Mouse (Mus musculus) midbrain, embryonic 13.5 days (tissue): ENCODE results near the gene Ubap1. TPM values are rescaled to one million over a fixed set of nuclear protein-coding genes. Genes with fewer than 3 reads are reported as not detected.

ENCODE experiments used
- ATAC-seq: fragments of 200-750 bp; cut with Nextera tagmentation; 2 replicates; pipeline ENCODE4 v1.8.0; 2017; ENCODE audit warnings: mild to moderate bottlenecking, moderate TSS enrichment, moderate library complexity
- H3K27ac ChIP-seq: fragments of 300-500 bp; sonication (generic); 2 replicates; pipeline ENCODE4 v1.5.1; 2015; ENCODE audit warnings: inconsistent platforms, mild to moderate bottlenecking, moderate library complexity
- H3K27me3 ChIP-seq: fragments of 300-500 bp; sonication (generic); 2 replicates; pipeline ENCODE4 v1.6.1; 2015; ENCODE audit warnings: mild to moderate bottlenecking, inconsistent platforms
- H3K36me3 ChIP-seq: fragments of 300-500 bp; sonication (generic); 2 replicates; pipeline ENCODE4 v1.6.1; 2015; ENCODE audit warnings: mild to moderate bottlenecking, inconsistent platforms
- H3K4me1 ChIP-seq: fragments of 300-500 bp; sonication (generic); replicated peaks from 2 replicates; pipeline ENCODE4 v1.6.1; 2015; ENCODE audit warnings: inconsistent platforms
- H3K4me2 ChIP-seq: fragments of 300-500 bp; sonication (generic); replicated peaks from 2 replicates; pipeline ENCODE4 v1.6.1; 2015; ENCODE audit warnings: moderate library complexity, mild to moderate bottlenecking, inconsistent platforms
- H3K4me3 ChIP-seq: fragments of 300-500 bp; sonication (generic); replicated peaks from 2 replicates; pipeline ENCODE4 v1.5.1; 2015; ENCODE audit warnings: mild to moderate bottlenecking, inconsistent platforms
- H3K9ac ChIP-seq: fragments of 300-500 bp; sonication (generic); replicated peaks from 2 replicates; pipeline ENCODE4 v1.6.1; 2015; ENCODE audit warnings: mild to moderate bottlenecking, inconsistent platforms
- H3K9me3 ChIP-seq: fragments of 300-500 bp; sonication (generic); 2 replicates; pipeline ENCODE4 v1.6.1; 2016; ENCODE audit warnings: mild to moderate bottlenecking, inconsistent platforms
- WGBS: fragments of 180-500 bp; shearing (Covaris S2); methylation state at CpG from one replicate; pipeline ENCODE4 v1.1.7; 2015; 5-methylcytosine and 5-hydroxymethylcytosine counted together
- polyA plus RNA-seq: library from polyadenylated mRNA; unstranded; fragments of >200 nt; fragmentation: Nextera tagmentation; extraction: Ambion mirVana; gene quantifications from 2 replicates; pipeline ENCODE4 v1.2.1, GENCODE M21; 2015

Ubap1 gene
- polyA plus RNA-seq, 1 experiment from 2014 or later, result 74.5 TPM

DNA sequence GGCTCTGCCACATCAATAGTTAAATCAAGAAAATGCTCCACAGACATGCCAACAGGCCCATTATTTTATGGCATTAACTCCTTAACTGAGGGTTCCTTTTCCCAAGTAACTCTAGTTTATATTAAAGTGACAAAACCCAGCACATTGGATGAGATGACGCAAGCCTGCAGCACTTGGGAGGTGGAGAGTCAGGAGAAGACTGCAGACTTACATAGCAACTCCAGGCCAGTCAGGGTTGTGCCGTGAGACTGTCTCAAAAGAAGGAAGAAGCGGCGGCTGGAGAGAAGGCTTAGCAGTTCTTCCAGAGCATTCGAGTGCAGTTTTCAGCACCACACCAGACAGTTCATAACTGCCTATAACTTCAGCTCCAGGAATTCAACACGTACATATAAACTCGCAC is 10.6 kb downstream of the Ubap1 start:
- Histone ChIP-seq H3K27me3 (no peaks in the 10 kb centered on the region), H3K27ac (no peak overlapping the region), H3K4me2 (no peak overlapping the region), H3K4me3 (no peak overlapping the region), H3K4me1 (0 out of 2 replicates have a peak, but pooled peaks cover 4% of the 10 kb centered on the region), H3K9me3 (no peaks in the 10 kb centered on the region), H3K9ac (no peak overlapping the region), H3K36me3 (peaks cover 8% of the 10 kb centered on the region; the same call in 1 of the 2 replicates)
- WGBS, result 95% methylated on average over 7 of the region's 7 CpGs
- no peak for ATAC-seq

DNA sequence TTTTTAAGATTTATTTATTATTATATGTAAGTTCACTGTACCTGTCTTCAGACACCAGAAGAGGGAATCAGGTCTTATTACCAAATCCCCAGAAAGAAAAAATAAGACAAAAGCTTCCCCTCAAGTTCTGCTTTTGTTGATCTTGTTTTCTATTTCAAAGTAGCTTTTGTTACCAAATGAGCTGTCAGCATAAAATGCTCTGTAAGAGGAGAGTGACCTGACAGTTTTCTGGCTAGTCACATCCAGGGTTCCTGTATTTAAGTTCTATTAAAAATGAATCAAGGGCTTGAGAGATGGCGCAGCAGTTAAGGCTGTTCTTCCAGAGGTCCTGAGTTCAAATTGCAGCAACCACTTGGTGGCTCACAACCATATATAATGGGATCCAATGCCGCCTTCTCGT is 12.3 kb downstream of the Ubap1 start:
- H3K4me1 ChIP-seq, result 0 out of 2 replicates have a peak, but pooled peaks cover 4% of the 10 kb centered on the region
- 97% methylated on average over 3 of the region's 3 CpGs for WGBS
- ATAC-seq, result no peak
- H3K9me3 ChIP-seq, result no peaks in the 10 kb centered on the region
- H3K27ac ChIP-seq, result no peak overlapping the region
- H3K27me3 ChIP-seq, result no peaks in the 10 kb centered on the region
- no peak overlapping the region for H3K4me2 ChIP-seq
- no peak overlapping the region for H3K9ac ChIP-seq
- no peak overlapping the region for H3K4me3 ChIP-seq
- peaks cover 2% of the 10 kb centered on the region; the same call in 1 of the 2 replicates for H3K36me3 ChIP-seq

DNA sequence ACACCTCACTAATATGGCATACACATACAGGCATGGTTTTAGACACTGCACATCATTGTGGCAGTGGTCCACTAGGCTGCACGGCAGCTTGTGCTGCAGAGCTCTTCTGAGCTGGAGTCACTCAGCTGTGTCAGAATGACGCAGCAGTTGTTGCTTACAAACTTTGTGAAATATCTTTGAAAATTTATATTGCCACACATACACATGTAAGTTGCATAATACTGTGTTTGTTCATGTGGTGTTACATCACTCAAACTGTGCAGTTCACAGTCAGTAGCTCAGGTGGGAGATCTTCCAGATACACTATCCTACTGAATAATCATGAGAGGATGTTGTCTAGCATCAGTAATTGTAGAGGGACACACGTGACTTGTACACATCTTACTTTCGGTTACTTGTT is 19.4 kb downstream of the Ubap1 start:
- Histone ChIP-seq H3K36me3 (peaks cover 28% of the 10 kb centered on the region), H3K4me3 (no peak overlapping the region), H3K9me3 (no peaks in the 10 kb centered on the region), H3K4me1 (no peaks in the 10 kb centered on the region), H3K27me3 (no peaks in the 10 kb centered on the region), H3K9ac (no peak overlapping the region), H3K4me2 (no peak overlapping the region), H3K27ac (no peak overlapping the region)
- WGBS, result 91% methylated on average over 4 of the region's 4 CpGs
- ATAC-seq, result no peak

- Histone ChIP-seq H3K27ac (no peak overlapping the region), H3K36me3 (peaks cover 32% of the 10 kb centered on the region)
- ATAC-seq, result no peak
Measured at GRCm38 (mm10) chr4:41369702-41370437, 21.1 kb downstream of the Ubap1 start.

GRCm38 (mm10) chr4:41377567-41377966 is 28.8 kb downstream of the Ubap1 start:
- Histone ChIP-seq H3K4me3 (no peak overlapping the region), H3K27ac (no peak overlapping the region), H3K4me1 (no peaks in the 10 kb centered on the region), H3K9me3 (no peaks in the 10 kb centered on the region), H3K9ac (no peak overlapping the region), H3K36me3 (peaks cover 74% of the 10 kb centered on the region), H3K4me2 (no peak overlapping the region), H3K27me3 (no peaks in the 10 kb centered on the region)
- no peak for ATAC-seq

More at GRCm38 (mm10) chr4:41369702-41370437, 21.1 kb downstream of the Ubap1 start:
- Histone ChIP-seq H3K4me2 (no peak overlapping the region), H3K4me1 (no peaks in the 10 kb centered on the region), H3K9ac (no peak overlapping the region), H3K9me3 (no peaks in the 10 kb centered on the region), H3K27me3 (no peaks in the 10 kb centered on the region), H3K4me3 (no peak overlapping the region)
- WGBS, result 94% methylated on average over 9 of the region's 9 CpGs

DNA sequence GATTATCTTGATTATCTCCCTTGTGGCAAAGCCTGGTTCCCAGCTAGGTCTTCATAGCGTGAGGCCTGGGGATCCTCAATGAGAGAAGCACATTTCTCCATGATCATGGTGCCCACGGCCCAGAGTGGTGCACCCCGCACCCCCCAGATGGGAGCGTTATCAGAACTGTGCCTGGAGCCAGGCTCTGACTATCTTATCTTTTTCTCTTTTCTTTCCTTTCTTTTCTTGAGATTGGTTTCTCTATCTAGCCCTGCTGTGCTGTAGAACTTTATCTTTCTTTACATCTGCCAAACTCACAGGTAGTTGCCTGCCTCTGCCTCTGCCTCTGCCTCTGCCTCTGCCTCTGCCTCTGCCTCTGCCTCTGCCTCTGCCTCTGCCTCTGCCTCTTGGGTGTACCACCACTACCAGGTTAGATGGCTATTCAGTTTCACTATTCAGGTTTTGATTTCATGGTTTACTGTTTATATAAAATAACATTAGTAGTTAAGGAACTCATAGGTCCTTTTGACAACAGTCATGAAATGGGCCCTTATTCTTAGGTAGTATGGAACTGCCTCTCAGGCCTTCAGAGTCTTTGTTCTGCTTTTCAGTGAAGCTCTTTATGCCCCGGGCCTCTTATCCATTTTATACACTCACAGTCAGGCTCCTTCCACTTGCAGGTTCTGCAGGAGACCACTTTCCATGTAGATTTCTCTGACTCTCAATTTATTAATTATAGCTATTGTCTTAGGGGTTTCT is 32.6 kb downstream of the Ubap1 start:
- H3K4me3 ChIP-seq, result no peak overlapping the region
- 97% methylated on average over 5 of the region's 5 CpGs for WGBS
- no peak overlapping the region for H3K27ac ChIP-seq
- H3K4me2 ChIP-seq, result no peak overlapping the region
- H3K27me3 ChIP-seq, result no peaks in the 10 kb centered on the region
- H3K36me3 ChIP-seq, result peaks cover 67% of the 10 kb centered on the region
- no peak overlapping the region for H3K9ac ChIP-seq
- H3K4me1 ChIP-seq, result no peaks in the 10 kb centered on the region
- no peak for ATAC-seq
- no peaks in the 10 kb centered on the region for H3K9me3 ChIP-seq

DNA sequence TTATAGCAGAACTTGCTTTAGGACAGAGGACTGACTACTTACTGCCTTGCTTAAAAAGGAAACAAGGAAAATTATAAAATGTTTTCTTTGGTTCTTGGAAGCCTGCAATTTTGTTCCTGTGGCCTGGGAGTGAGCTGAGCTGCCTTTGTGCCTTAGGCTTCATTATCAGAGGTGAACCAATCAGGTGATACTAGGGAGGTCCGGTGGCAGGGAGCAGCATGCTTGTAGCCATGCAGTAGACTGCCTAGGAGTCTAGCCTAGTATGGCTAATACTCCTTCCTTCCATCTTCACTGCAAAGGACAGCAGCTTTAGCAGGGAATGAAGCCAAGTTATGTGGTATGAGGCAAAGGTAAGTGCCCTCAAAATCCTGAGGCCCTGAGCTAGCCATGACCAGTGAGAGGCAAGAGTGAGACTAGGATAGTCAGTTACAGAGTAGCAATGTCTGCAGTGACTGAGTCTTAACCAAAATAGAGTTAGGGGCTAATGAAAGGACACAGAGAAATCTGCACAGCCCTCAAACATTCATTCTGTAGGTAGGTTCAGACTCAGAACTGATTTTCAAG is 37.7 kb downstream of the Ubap1 start:
- Histone ChIP-seq H3K4me2 (no peak overlapping the region), H3K9ac (no peak overlapping the region), H3K27ac (no peak overlapping the region), H3K36me3 (peaks cover 66% of the 10 kb centered on the region), H3K27me3 (no peaks in the 10 kb centered on the region), H3K4me3 (no peak overlapping the region), H3K4me1 (no peaks in the 10 kb centered on the region), H3K9me3 (no peaks in the 10 kb centered on the region)
- 96% methylated on average over 1 of the region's 1 CpGs for WGBS
- no peak for ATAC-seq

GRCm38 (mm10) chr4:41387755-41388469 is 39.1 kb downstream of the Ubap1 start:
- Histone ChIP-seq H3K4me2 (no peak overlapping the region), H3K27me3 (no peaks in the 10 kb centered on the region), H3K9me3 (no peaks in the 10 kb centered on the region), H3K4me3 (no peak overlapping the region), H3K9ac (no peak overlapping the region), H3K4me1 (no peaks in the 10 kb centered on the region), H3K27ac (no peak overlapping the region), H3K36me3 (peaks cover 67% of the 10 kb centered on the region)
- ATAC-seq, result no peak
- WGBS, result 91% methylated on average over 7 of the region's 7 CpGs

DNA sequence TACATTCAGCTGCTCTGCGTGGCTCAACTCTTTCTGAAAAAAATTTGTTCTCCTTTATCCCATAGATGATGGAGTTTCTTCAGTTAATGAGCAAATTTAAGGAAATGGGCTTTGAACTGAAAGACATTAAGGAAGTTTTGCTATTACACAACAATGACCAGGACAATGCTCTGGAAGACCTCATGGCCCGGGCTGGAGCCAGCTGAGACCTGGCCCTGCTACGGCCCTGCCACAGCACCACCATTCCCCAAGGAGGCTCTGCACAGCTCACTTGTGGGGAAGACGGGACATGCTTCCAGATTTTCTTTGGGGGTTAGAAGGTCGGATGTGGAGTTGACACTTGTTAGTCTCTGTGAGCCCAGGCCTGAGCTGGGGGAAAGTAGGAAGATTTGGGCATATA is 39.8 kb downstream of the Ubap1 start:
- no peak overlapping the region for H3K4me3 ChIP-seq

DNA sequence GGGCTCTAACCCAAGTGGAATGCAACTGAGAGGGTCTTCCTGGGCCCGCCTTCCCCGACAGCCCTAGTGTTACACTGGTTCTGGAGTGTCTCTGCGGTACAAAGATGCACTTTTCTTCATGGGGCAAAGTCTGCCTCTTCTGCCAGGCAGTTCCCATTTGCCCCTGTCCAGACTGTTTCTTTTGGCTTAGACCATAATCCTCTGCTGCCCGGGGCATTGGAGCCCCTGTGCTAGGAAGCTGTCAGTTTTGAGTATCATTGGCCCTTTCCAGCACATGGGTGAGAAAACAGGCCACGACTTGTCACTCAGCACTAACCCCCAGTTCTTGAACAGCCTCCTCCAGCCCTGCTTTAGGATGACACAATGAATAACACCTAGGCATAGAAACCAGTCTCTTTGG is 40.4 kb downstream of the Ubap1 start:
- Histone ChIP-seq H3K9me3 (no peaks in the 10 kb centered on the region), H3K4me3 (no peak overlapping the region), H3K27ac (no peak overlapping the region), H3K27me3 (no peaks in the 10 kb centered on the region), H3K9ac (no peak overlapping the region), H3K36me3 (peaks cover 67% of the 10 kb centered on the region), H3K4me2 (no peak overlapping the region), H3K4me1 (no peaks in the 10 kb centered on the region)
- WGBS, result 89% methylated on average over 5 of the region's 5 CpGs
- no peak for ATAC-seq

More for the DNA sequence above, 39.8 kb downstream of the Ubap1 start:
- Histone ChIP-seq H3K4me2 (no peak overlapping the region), H3K36me3 (peaks cover 67% of the 10 kb centered on the region), H3K27ac (no peak overlapping the region), H3K9ac (no peak overlapping the region), H3K27me3 (no peaks in the 10 kb centered on the region), H3K4me1 (no peaks in the 10 kb centered on the region), H3K9me3 (no peaks in the 10 kb centered on the region)
- no peak for ATAC-seq
- 86% methylated on average over 5 of the region's 5 CpGs for WGBS

DNA sequence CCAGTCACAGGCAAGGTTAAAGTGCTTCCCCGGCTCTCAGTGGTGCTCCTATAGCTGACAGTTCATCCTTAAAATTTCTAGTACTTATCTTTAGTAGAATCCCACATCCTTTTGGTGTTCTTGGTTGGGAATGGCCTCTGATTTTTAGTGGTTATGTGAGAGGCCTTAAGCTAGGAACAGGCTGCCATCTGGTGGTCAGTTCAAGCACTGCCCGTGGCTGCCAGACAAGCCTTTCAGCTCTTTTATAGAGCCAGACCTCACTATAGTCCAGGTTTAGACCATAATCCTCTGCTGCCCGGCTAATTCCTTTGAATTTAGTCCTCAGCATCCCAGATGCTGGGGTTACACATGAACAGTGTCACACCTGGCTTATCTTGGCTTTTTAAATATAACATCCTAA is 41.3 kb downstream of the Ubap1 start:
- Histone ChIP-seq H3K9me3 (no peaks in the 10 kb centered on the region), H3K4me1 (no peaks in the 10 kb centered on the region), H3K27me3 (no peaks in the 10 kb centered on the region), H3K36me3 (peaks cover 75% of the 10 kb centered on the region), H3K4me2 (no peak overlapping the region), H3K27ac (no peak overlapping the region), H3K9ac (no peak overlapping the region), H3K4me3 (no peak overlapping the region)
- 0 out of 2 replicates have a peak, but pooled peaks have one; percentile 55 for ATAC-seq
- WGBS, result 25% methylated on average over 3 of the region's 3 CpGs

GRCm38 (mm10) chr4:41391015-41391414 is 42.2 kb downstream of the Ubap1 start:
- Histone ChIP-seq H3K4me2 (no peak overlapping the region), H3K27me3 (no peaks in the 10 kb centered on the region), H3K27ac (no peak overlapping the region), H3K4me3 (no peak overlapping the region), H3K36me3 (peaks cover 84% of the 10 kb centered on the region), H3K9ac (no peak overlapping the region), H3K4me1 (no peaks in the 10 kb centered on the region), H3K9me3 (no peaks in the 10 kb centered on the region)
- 95% methylated on average over 2 of the region's 2 CpGs for WGBS
- ATAC-seq, result no peak
